Mouse (Mus musculus): ENCODE measurements around the gene Sfxn3. TPM values are rescaled to one million over a fixed set of nuclear protein-coding genes. Genes with fewer than 3 reads are reported as not detected.

The Sfxn3 gene
- total and polyA plus RNA-seq, 3 experiments, result 5.0 to 10.6 TPM; not detected in 1

DNA sequence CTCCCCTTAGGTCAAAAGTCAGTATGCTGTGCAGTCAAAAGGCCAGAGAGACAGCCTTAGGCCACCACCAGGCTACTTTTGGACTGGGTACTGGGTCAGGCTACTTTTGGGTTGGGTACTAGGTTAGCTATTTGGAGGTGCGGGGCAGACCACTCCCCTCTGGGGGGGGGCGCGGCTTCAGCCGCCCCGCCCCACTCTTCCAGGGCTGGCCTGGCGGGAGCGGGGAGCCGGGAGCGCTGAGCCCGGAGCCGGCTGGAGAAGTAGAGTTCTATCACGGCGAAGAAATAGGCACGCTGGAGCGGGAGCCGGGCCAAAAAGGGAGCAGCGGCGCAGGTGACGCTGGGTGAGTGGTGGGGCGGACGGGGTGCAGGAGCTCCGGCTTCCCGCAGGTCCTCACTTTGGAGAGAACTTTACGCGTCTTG lies 32.3 kb upstream of the Sfxn3 start:
- Histone ChIP-seq H3K27ac (ENCODE audit: control insufficient read depth, low read depth, low read length) (peak overlapping the region; percentile 75), H3K79me2 (ENCODE audit: control insufficient read depth, insufficient read depth, low read length, poor library complexity) (no peaks in the 10 kb centered on the region; the same call in 1 of the 2 replicates), H3K9me3 (replicated peaks; ENCODE audit: insufficient read depth, low read length) (no peaks in the 10 kb centered on the region), H3K9ac (ENCODE audit: control insufficient read depth, low read depth, low read length, poor library complexity, severe bottlenecking) (peak overlapping the region; percentile 63), H3K4me3 (ENCODE audit: control insufficient read depth in 1 of 2, insufficient read depth in 1 of 2, low read depth in 2 of 2, low read length in 2 of 2) (peak overlapping the region; percentile 69 to 93), H3K27me3 (ENCODE audit: control insufficient read depth in 1 of 2, insufficient read depth in 2 of 2, low read length in 2 of 2) (no peaks in the 10 kb centered on the region), H3K4me1 (ENCODE audit: control insufficient read depth in 1 of 2, insufficient read depth in 2 of 2, low read length in 2 of 2) (peaks cover 6 to 12% of the 10 kb centered on the region in 2 experiments), H3K36me3 (ENCODE audit: control insufficient read depth in 1 of 2, insufficient read depth in 2 of 2, low read length in 2 of 2) (peaks cover 0 to 7% of the 10 kb centered on the region in 2 experiments; a peak in 2 of 4 replicates)
- TF ChIP-seq ZKSCAN1 (IDR thresholded peaks at IDR 0.05; ENCODE audit: low read depth, low read length) (no peak), GATA1 (IDR thresholded peaks at IDR 0.05; ENCODE audit: low read depth, low read length) (no peak), MYC (IDR thresholded peaks at IDR 0.05; ENCODE audit: low read depth, low read length) (no peak), MXI1 (IDR thresholded peaks at IDR 0.05; ENCODE audit: low read depth, low read length) (no peak), JUND (IDR thresholded peaks at IDR 0.05; ENCODE audit: low read depth, low read length) (no peak), E2F4 (IDR thresholded peaks at IDR 0.05; ENCODE audit: borderline replicate concordance, low read depth, low read length) (no peak), SMC3 (IDR thresholded peaks at IDR 0.05; ENCODE audit: low read depth, low read length) (no peak), ZC3H11A (IDR thresholded peaks at IDR 0.05; ENCODE audit: low read depth, low read length) (no peak), UBTF (IDR thresholded peaks at IDR 0.05; ENCODE audit: borderline replicate concordance, insufficient read depth, low read depth, low read length) (no peak), MYB (IDR thresholded peaks at IDR 0.05; ENCODE audit: low read depth, low read length) (no peak), ETS1 (IDR thresholded peaks at IDR 0.05; ENCODE audit: low read depth, low read length) (no peak), POLR2A (IDR thresholded peaks at IDR 0.05; ENCODE audit: control insufficient read depth in 1 of 2, insufficient read depth in 1 of 2, low read depth in 1 of 2, low read length in 2 of 2, poor library complexity in 1 of 2) (no peak; a peak in 1 of 4 replicates), CHD1 (IDR thresholded peaks at IDR 0.05; ENCODE audit: low read depth, low read length) (no peak), CTCF (IDR thresholded peaks at IDR 0.05 in 2 of 3, conservative IDR thresholded peaks at IDR 0.05 in 1 of 3; ENCODE audit: control insufficient read depth in 1 of 3, insufficient read depth in 1 of 3, low read depth in 2 of 3, low read length in 3 of 3, poor library complexity in 1 of 3, severe bottlenecking in 1 of 3) (no peak), CHD2 (IDR thresholded peaks at IDR 0.05; ENCODE audit: low read length) (no peak), NRF1 (IDR thresholded peaks at IDR 0.05; ENCODE audit: insufficient read depth, low read depth, low read length, poor library complexity, severe bottlenecking) (no peak), MAFK (IDR thresholded peaks at IDR 0.05; ENCODE audit: borderline replicate concordance, low read depth, low read length) (no peak), TCF12 (IDR thresholded peaks at IDR 0.05; ENCODE audit: low read depth, low read length) (no peak), KAT2A (conservative IDR thresholded peaks at IDR 0.05; ENCODE audit: low read depth, low read length) (no peak), ZMIZ1 (IDR thresholded peaks at IDR 0.05; ENCODE audit: low read depth, low read length) (no peak), NELFE (IDR thresholded peaks at IDR 0.05; ENCODE audit: low read depth, low read length) (peak; percentile 28; the same call in 1 of the 2 replicates), SIN3A (IDR thresholded peaks at IDR 0.05; ENCODE audit: low read length) (0 out of 2 replicates have a peak, but pooled peaks have one; percentile 11), MAZ (IDR thresholded peaks at IDR 0.05; ENCODE audit: low read depth, low read length) (peak; percentile 68; the same call in 1 of the 2 replicates), RAD21 (IDR thresholded peaks at IDR 0.05; ENCODE audit: low read depth, low read length) (no peak), TBP (IDR thresholded peaks at IDR 0.05; ENCODE audit: low read depth, low read length) (no peak), HCFC1 (IDR thresholded peaks at IDR 0.05; ENCODE audit: low read depth, low read length) (0 out of 2 replicates have a peak, but pooled peaks have one; percentile 19)
- DNase-seq (ENCODE audit: low read depth, low spot score), result peak; percentile 70

All from MEL (cell line).